Comparison of ENCODE assay signal across 7 mouse cellular contexts in genomic region chr13:21781021-21781555, GRCm38 (mm10). TPM values are rescaled to one million over a fixed set of nuclear protein-coding genes. Genes with fewer than 3 reads are reported as not detected.
DNase-seq lines count a peak whose midpoint lies in the region; ATAC-seq lines count a peak whose summit lies in the region.

No protein-coding gene starts in this region.

- H3K36me3 ChIP-seq in neural tube, embryonic 11.5 days (ENCODE audit: control insufficient read depth, insufficient read depth, low read length), result no peaks in the 10 kb centered on the region
- H3K36me3 ChIP-seq in embryonic facial prominence, embryonic 14.5 days (ENCODE audit: control insufficient read depth, insufficient read depth, low read length), result no peaks in the 10 kb centered on the region
- no peaks in the 10 kb centered on the region for H3K36me3 ChIP-seq in limb, embryonic 13.5 days
- no peaks in the 10 kb centered on the region for H3K36me3 ChIP-seq in stomach, embryonic 15.5 days

- H3K27me3 ChIP-seq in neural tube, embryonic 11.5 days (ENCODE audit: control insufficient read depth, insufficient read depth, low read length), result no peaks in the 10 kb centered on the region
- no peaks in the 10 kb centered on the region for H3K27me3 ChIP-seq in embryonic facial prominence, embryonic 14.5 days (replicated peaks; ENCODE audit: control insufficient read depth, insufficient read depth, low read length)
- H3K27me3 ChIP-seq in limb, embryonic 13.5 days, result no peaks in the 10 kb centered on the region
- H3K27me3 ChIP-seq in stomach, embryonic 15.5 days (replicated peaks), result no peaks in the 10 kb centered on the region

- H3K9ac ChIP-seq in neural tube, embryonic 11.5 days (ENCODE audit: low read length), result no peak overlapping the region; the same call in 1 of the 2 replicates
- peak overlapping the region; percentile 87 for H3K9ac ChIP-seq in embryonic facial prominence, embryonic 14.5 days (ENCODE audit: low read depth, low read length)
- peak overlapping the region; percentile 85; the same call in 1 of the 2 replicates for H3K9ac ChIP-seq in limb, embryonic 13.5 days
- peak overlapping the region; percentile 71; the same call in 1 of the 2 replicates for H3K9ac ChIP-seq in stomach, embryonic 15.5 days

- DNase-seq in neural tube, embryonic 11.5 days (ENCODE audit: low spot score), result no peak
- no peak for DNase-seq in neural tube, embryonic 10.5 days (ENCODE audit: extremely low spot score, low spot score)
- no peak for DNase-seq in embryonic facial prominence, embryonic 14.5 days (ENCODE audit: low spot score)
- DNase-seq in gastrocnemius, postnatal 25 days, result no peak

- no peak for ATAC-seq in neural tube, embryonic 11.5 days (ENCODE audit: insufficient read depth, low FRiP score, low TSS enrichment)
- ATAC-seq in embryonic facial prominence, embryonic 14.5 days (ENCODE audit: low read depth), result no peak
- no peak for ATAC-seq in limb, embryonic 13.5 days (ENCODE audit: low FRiP score, low read depth)
- no peak for ATAC-seq in stomach, embryonic 15.5 days (ENCODE audit: insufficient read depth, low FRiP score, low read depth)
- no peak for ATAC-seq in frontal cortex, adult (ENCODE audit: low TSS enrichment)

- 47% methylated on average over 6 of the region's 6 CpGs for WGBS in neural tube, embryonic 11.5 days
- WGBS in embryonic facial prominence, embryonic 14.5 days, result 41% methylated on average over 6 of the region's 6 CpGs
- 42% methylated on average over 6 of the region's 6 CpGs for WGBS in limb, embryonic 13.5 days
- 34% methylated on average over 6 of the region's 6 CpGs for WGBS in stomach, embryonic 15.5 days

- H3K4me2 ChIP-seq in neural tube, embryonic 11.5 days (ENCODE audit: low read depth), result peak overlapping the region; percentile 77
- H3K4me2 ChIP-seq in embryonic facial prominence, embryonic 14.5 days (ENCODE audit: low read depth, low read length), result peak overlapping the region; percentile 91
- H3K4me2 ChIP-seq in limb, embryonic 13.5 days (replicated peaks), result peak overlapping the region; percentile 90
- H3K4me2 ChIP-seq in stomach, embryonic 15.5 days, result peak overlapping the region; percentile 92

- H3K9me3 ChIP-seq in neural tube, embryonic 11.5 days (ENCODE audit: control insufficient read depth, low read length), result no peaks in the 10 kb centered on the region
- H3K9me3 ChIP-seq in embryonic facial prominence, embryonic 14.5 days (ENCODE audit: control insufficient read depth, low read length), result no peaks in the 10 kb centered on the region
- no peaks in the 10 kb centered on the region for H3K9me3 ChIP-seq in limb, embryonic 13.5 days
- no peaks in the 10 kb centered on the region for H3K9me3 ChIP-seq in stomach, embryonic 15.5 days

- peaks cover 10% of the 10 kb centered on the region; the same call in 1 of the 2 replicates for H3K4me1 ChIP-seq in neural tube, embryonic 11.5 days (ENCODE audit: control insufficient read depth, insufficient read depth, low read length)
- peaks cover 31% of the 10 kb centered on the region for H3K4me1 ChIP-seq in embryonic facial prominence, embryonic 14.5 days (ENCODE audit: control insufficient read depth, insufficient read depth, low read length)
- peaks cover 32% of the 10 kb centered on the region for H3K4me1 ChIP-seq in limb, embryonic 13.5 days
- H3K4me1 ChIP-seq in stomach, embryonic 15.5 days, result peaks cover 14% of the 10 kb centered on the region

- H3K4me3 ChIP-seq in neural tube, embryonic 11.5 days (ENCODE audit: low read depth, low read length), result peak overlapping the region; percentile 37; the same call in 1 of the 2 replicates
- peak overlapping the region; percentile 58 for H3K4me3 ChIP-seq in embryonic facial prominence, embryonic 14.5 days (ENCODE audit: low read depth, low read length)
- H3K4me3 ChIP-seq in limb, embryonic 13.5 days, result peak overlapping the region; percentile 59
- H3K4me3 ChIP-seq in stomach, embryonic 15.5 days (replicated peaks), result peak overlapping the region; percentile 58

- H3K27ac ChIP-seq in neural tube, embryonic 11.5 days (ENCODE audit: low read depth, low read length), result 0 out of 2 replicates have a peak overlapping the region, but pooled peaks have one; percentile 29
- peak overlapping the region; percentile 97 for H3K27ac ChIP-seq in embryonic facial prominence, embryonic 14.5 days (replicated peaks; ENCODE audit: low read depth, low read length)
- peak overlapping the region; percentile 97 for H3K27ac ChIP-seq in limb, embryonic 13.5 days
- peak overlapping the region; percentile 97 for H3K27ac ChIP-seq in stomach, embryonic 15.5 days

RNA-seq across cellular contexts. Expression of gene Hist1h1b, which starts 0.7 kb away (rescaled TPM):
- 15.4 and 16.9 TPM in 2 replicates for polyA plus RNA-seq in neural tube, embryonic 11.5 days (2014; fragmentation: Nextera tagmentation; extraction: Ambion mirVana)
- 10.0 and 11.8 TPM in 2 replicates for polyA plus RNA-seq in embryonic facial prominence, embryonic 14.5 days (2014; fragmentation: Nextera tagmentation; extraction: Ambion mirVana)
- 25.1 TPM in 2 replicates for polyA plus RNA-seq in limb, embryonic 13.5 days (2015; fragmentation: Nextera tagmentation; extraction: Ambion mirVana)
- polyA plus RNA-seq in stomach, embryonic 15.5 days (2015; fragmentation: Nextera tagmentation; extraction: Ambion mirVana), result 25.3 and 26.3 TPM in 2 replicates
- total RNA-seq in gastrocnemius, postnatal 25 days (2021), result 1 to 10 TPM; 3.9 to 9.2 TPM

RNA-seq across cellular contexts. Expression of gene Hist1h3i, which starts 2.1 kb away (rescaled TPM):
- 228 and 229 TPM in 2 replicates for polyA plus RNA-seq in neural tube, embryonic 11.5 days (2014; fragmentation: Nextera tagmentation; extraction: Ambion mirVana)
- 127 and 141 TPM in 2 replicates for polyA plus RNA-seq in embryonic facial prominence, embryonic 14.5 days (2014; fragmentation: Nextera tagmentation; extraction: Ambion mirVana)
- polyA plus RNA-seq in limb, embryonic 13.5 days (2015; fragmentation: Nextera tagmentation; extraction: Ambion mirVana), result 133 and 146 TPM in 2 replicates
- 109 and 120 TPM in 2 replicates for polyA plus RNA-seq in stomach, embryonic 15.5 days (2015; fragmentation: Nextera tagmentation; extraction: Ambion mirVana)
- total RNA-seq in gastrocnemius, postnatal 25 days (2021), result 10 to 100 TPM; 20.0 to 23.8 TPM

RNA-seq across cellular contexts. Expression of gene Hist1h2an, which starts 5.9 kb away (rescaled TPM):
- polyA plus RNA-seq in neural tube, embryonic 11.5 days (2014; fragmentation: Nextera tagmentation; extraction: Ambion mirVana), result 11.7 and 14.0 TPM in 2 replicates
- polyA plus RNA-seq in embryonic facial prominence, embryonic 14.5 days (2014; fragmentation: Nextera tagmentation; extraction: Ambion mirVana), result 6.0 and 6.4 TPM in 2 replicates
- polyA plus RNA-seq in limb, embryonic 13.5 days (2015; fragmentation: Nextera tagmentation; extraction: Ambion mirVana), result 6.8 and 17.0 TPM in 2 replicates
- polyA plus RNA-seq in stomach, embryonic 15.5 days (2015; fragmentation: Nextera tagmentation; extraction: Ambion mirVana), result 9.6 and 16.6 TPM in 2 replicates
- total RNA-seq in gastrocnemius, postnatal 25 days (2021), result 1 to 10 TPM; 1.0 to 2.4 TPM

RNA-seq across cellular contexts. Expression of gene Hist1h2bp, which starts 6.2 kb away (rescaled TPM):
- polyA plus RNA-seq in neural tube, embryonic 11.5 days (2014; fragmentation: Nextera tagmentation; extraction: Ambion mirVana), result 2.2 and 2.6 TPM in 2 replicates
- polyA plus RNA-seq in embryonic facial prominence, embryonic 14.5 days (2014; fragmentation: Nextera tagmentation; extraction: Ambion mirVana), result 0.56 and 0.61 TPM in 2 replicates
- 3.3 TPM in 2 replicates for polyA plus RNA-seq in limb, embryonic 13.5 days (2015; fragmentation: Nextera tagmentation; extraction: Ambion mirVana)
- polyA plus RNA-seq in stomach, embryonic 15.5 days (2015; fragmentation: Nextera tagmentation; extraction: Ambion mirVana), result 1.4 and 2.1 TPM in 2 replicates
- total RNA-seq in gastrocnemius, postnatal 25 days (2021), result 1 to 10 TPM; 5.3 to 6.0 TPM

RNA-seq across cellular contexts. Expression of gene Hist1h2bn, which starts 27.2 kb away (rescaled TPM):
- 2.1 and 3.2 TPM in 2 replicates for polyA plus RNA-seq in neural tube, embryonic 11.5 days (2014; fragmentation: Nextera tagmentation; extraction: Ambion mirVana)
- 3.5 and 4.1 TPM in 2 replicates for polyA plus RNA-seq in embryonic facial prominence, embryonic 14.5 days (2014; fragmentation: Nextera tagmentation; extraction: Ambion mirVana)
- 4.4 and 5.9 TPM in 2 replicates for polyA plus RNA-seq in limb, embryonic 13.5 days (2015; fragmentation: Nextera tagmentation; extraction: Ambion mirVana)
- polyA plus RNA-seq in stomach, embryonic 15.5 days (2015; fragmentation: Nextera tagmentation; extraction: Ambion mirVana), result 3.3 and 6.0 TPM in 2 replicates
- 1 to 10 TPM; 5.1 to 9.0 TPM for total RNA-seq in gastrocnemius, postnatal 25 days (2021)

Comparison
In these comparisons a context has a peak if more than half of its experiments do, and no peak if none do; other contexts are left out.
1. H3K27ac ChIP-seq: peak in every context shown above with its lines; median percentile 97 in embryonic facial prominence, embryonic 14.5 days; 97 in limb, embryonic 13.5 days; 97 in stomach, embryonic 15.5 days; 29 in neural tube, embryonic 11.5 days.